Mouse (Mus musculus) layer of hippocampus, adult 2 months (tissue): ENCODE results near the gene Parp14. TPM values are rescaled to one million over a fixed set of nuclear protein-coding genes. Genes with fewer than 3 reads are reported as not detected.

Source experiments
- DNase-seq, 2 experiments: peaks; one replicate each; pipeline ENCODE4 v3.0.0; 2022; ENCODE audit warnings: low spot score in 2 of 2
- H3K27ac ChIP-seq: fragments of 200-600 bp; 2 replicates; pipeline ENCODE4 v1.8.1; 2022
- H3K4me3 ChIP-seq: fragments of 200-600 bp; 2 replicates; pipeline ENCODE4 v1.8.1; 2022; ENCODE audit warnings: mild to moderate bottlenecking
- CTCF ChIP-seq: fragments of 200-600 bp; conservative IDR thresholded peaks from 2 replicates; pipeline ENCODE4 v1.8.1; 2022; ENCODE audit warnings: antibody characterized with exemption, mild to moderate bottlenecking, moderate library complexity
- total RNA-seq, 2 experiments: library from RNA; stranded (reverse); gene quantifications; 2 replicates each; pipeline ENCODE4 v1.2.3; 2021

The Parp14 gene
- total RNA-seq, 2 experiments from 2014 or later: 1.2 to 1.4 TPM

DNA sequence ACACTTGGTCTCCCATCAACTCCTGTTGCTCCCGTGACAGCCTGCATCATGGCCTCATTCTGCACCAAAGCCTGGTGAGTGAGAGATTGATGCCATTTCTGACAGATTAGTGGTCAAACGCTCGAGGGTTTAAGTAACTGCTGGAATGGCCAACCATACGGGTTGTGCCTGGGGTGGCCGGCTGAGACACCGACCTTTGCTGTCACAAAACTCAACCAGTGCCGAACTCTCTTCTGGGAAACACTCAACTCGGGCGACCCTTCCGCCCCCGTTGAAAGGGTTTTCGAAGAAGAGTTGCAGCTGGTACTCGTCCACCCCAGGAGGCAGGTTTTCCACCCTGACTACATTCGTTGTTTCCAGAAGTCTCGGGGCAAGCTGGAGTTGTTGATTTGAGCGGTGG is 11.1 kb downstream of the Parp14 start:
- no peak for TF ChIP-seq CTCF
- Histone ChIP-seq H3K4me3 (no peak overlapping the region), H3K27ac (no peak overlapping the region)
- DNase-seq: no peak

- no peak for TF ChIP-seq CTCF
Measured at GRCm38 (mm10) chr16:35856766-35857165, 14.6 kb downstream of the Parp14 start.

DNA sequence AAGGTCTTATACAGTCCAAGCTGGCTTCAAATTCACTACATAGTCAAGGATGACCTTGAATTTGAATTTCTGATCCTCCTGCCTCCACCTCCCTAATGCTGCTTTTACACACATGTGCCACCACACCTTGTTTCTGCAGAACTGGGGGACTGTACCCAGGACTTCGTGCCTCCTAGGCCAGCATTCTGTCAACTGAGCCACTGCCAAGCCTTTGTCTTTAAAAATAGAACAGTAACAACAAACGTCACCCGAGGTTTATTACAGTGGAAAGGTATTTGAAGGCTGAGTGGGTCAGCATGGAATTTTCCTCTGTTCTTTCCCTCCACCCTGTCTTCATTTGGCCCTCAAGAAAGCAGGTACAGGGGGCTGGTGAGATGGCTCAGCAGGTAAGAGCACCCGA is 15.5 kb downstream of the Parp14 start:
- no peak for TF ChIP-seq CTCF
- H3K27ac ChIP-seq: no peak overlapping the region
- H3K4me3 ChIP-seq: no peak overlapping the region
- DNase-seq: no peak

More at GRCm38 (mm10) chr16:35856766-35857165, 14.6 kb downstream of the Parp14 start:
- Histone ChIP-seq H3K27ac (no peak overlapping the region), H3K4me3 (no peak overlapping the region)
- no peak for DNase-seq

GRCm38 (mm10) chr16:35847138-35847537 is 24.2 kb downstream of the Parp14 start:
- Histone ChIP-seq H3K4me3 (no peak overlapping the region), H3K27ac (no peak overlapping the region)
- no peak for DNase-seq
- no peak for TF ChIP-seq CTCF

- H3K4me3 ChIP-seq: no peak overlapping the region
- H3K27ac ChIP-seq: no peak overlapping the region
- peak; percentile 82 for TF ChIP-seq CTCF
- DNase-seq: peak; percentile 20 to 28
Measured at GRCm38 (mm10) chr16:35839680-35840079, 31.7 kb downstream of the Parp14 start.

DNA sequence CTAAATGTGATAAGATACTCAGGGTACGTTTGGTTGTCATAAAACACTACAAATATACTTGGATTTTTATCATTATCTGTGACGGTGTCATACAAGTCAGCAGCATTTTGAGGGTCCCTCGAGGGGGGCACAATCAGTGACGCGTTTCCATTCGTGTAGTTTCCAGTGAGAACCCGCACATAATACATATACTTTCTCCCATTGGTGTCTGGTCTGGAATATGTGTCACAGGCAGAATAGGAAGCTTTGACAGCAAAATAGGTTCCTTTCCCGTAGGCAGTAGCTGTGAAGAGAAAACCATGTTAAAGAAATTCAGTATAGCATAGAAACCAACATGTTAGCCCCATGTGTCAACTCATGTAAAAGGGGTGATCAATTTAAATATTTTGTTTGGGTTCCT is 36.7 kb downstream of the Parp14 start:
- no peak for TF ChIP-seq CTCF
- DNase-seq: no peak
- H3K4me3 ChIP-seq: no peak overlapping the region
- H3K27ac ChIP-seq: no peak overlapping the region

DNA sequence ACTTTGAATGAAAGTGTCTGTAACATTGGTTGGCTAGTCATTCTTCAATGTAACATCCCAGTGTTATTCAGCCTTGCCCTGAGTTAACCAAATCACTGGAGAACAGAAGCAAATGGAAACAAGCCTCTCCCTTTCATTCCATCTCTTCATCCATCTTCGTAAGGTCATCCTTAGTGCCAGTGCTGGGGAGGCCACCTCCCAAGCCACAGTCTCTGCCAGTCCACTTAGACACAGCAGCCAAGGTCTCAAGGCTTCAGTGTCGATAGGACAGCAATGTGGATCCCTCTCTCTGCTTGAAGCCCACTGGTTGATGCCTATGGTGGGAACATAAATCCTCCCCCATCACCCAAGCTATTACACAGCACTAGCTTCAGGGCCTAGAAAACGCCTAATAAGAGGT is 38.4 kb downstream of the Parp14 start:
- Histone ChIP-seq H3K4me3 (no peak overlapping the region), H3K27ac (no peak overlapping the region)
- no peak for TF ChIP-seq CTCF
- DNase-seq: no peak

DNA sequence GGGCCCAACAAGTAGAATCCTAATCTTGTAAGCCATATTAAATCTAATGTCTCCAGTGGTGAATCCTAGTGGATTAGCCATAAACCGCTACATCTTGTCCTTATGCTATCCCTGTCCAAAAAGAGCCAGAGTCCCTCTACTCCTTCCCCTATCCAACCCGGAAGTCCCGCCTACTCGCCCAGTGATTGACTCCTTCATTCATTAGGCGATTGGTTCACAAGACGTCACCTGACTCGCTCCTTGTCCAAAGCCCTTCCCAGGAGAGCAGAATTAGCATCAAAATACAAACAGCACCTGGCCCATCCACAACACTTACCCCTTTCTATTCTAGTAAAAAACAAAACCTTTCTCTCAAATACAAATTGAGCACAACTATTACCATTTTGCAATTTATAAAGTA is 41.3 kb downstream of the Parp14 start:
- no peak overlapping the region for H3K4me3 ChIP-seq
- H3K27ac ChIP-seq: no peak overlapping the region
- no peak for TF ChIP-seq CTCF
- DNase-seq: peak in 1 of 2 experiments; percentile 21

- TF ChIP-seq CTCF: peak; percentile 97
- H3K27ac ChIP-seq: no peak overlapping the region
- H3K4me3 ChIP-seq: no peak overlapping the region
- peak; percentile 81 to 87 for DNase-seq
Measured at GRCm38 (mm10) chr16:35817255-35818089, 53.9 kb downstream of the Parp14 start.

DNA sequence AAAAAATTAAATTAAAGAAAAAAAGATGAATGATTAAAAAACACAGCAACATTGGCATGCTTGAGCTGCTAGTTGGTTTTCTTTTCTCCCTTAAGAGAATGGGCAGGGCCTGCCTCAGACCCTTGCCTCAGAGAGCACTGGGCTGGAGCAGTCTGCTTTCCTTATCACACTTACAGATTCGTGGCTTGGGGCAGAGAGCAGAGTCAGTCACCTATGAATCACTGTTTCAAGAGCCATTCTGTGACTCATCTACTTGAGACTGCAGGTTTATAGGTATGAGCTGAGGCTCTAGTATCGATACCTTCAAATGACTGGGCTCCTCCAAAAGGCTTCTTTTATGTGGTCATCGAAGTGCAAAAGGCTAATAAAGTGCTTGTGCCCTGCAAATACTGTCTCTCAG is 58.2 kb downstream of the Parp14 start:
- Histone ChIP-seq H3K27ac (no peak overlapping the region), H3K4me3 (no peak overlapping the region)
- TF ChIP-seq CTCF: no peak
- no peak for DNase-seq

DNA sequence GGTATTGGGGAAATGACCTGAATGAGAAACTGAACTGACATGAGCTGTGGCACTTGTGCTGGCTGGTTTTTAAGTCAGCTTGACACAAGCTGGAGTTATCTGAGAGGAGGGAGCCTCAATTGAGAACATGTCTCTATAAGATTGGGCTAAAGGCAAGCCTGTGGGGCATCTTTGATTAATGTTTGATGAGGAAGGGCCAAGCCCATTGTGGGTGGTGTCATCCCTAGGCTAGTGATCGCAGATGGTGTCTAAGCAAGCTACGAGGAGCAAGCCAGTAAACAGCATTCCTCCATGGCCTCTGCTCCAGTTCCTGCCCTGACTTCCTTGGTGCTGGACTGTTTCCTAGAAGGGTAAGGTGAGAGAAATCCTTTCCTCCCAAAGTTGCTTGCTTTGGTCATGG is 62.5 kb downstream of the Parp14 start:
- DNase-seq: no peak
- H3K4me3 ChIP-seq: no peak overlapping the region
- TF ChIP-seq CTCF: no peak
- H3K27ac ChIP-seq: no peak overlapping the region

GRCm38 (mm10) chr16:35807663-35807992 is 63.7 kb downstream of the Parp14 start:
- H3K4me3 ChIP-seq: no peak overlapping the region
- no peak overlapping the region for H3K27ac ChIP-seq
- no peak for DNase-seq
- TF ChIP-seq CTCF: no peak

GRCm38 (mm10) chr16:35806973-35807662 is 64.2 kb downstream of the Parp14 start:
- no peak for TF ChIP-seq CTCF
- DNase-seq: no peak
- Histone ChIP-seq H3K4me3 (no peak overlapping the region), H3K27ac (no peak overlapping the region)

DNA sequence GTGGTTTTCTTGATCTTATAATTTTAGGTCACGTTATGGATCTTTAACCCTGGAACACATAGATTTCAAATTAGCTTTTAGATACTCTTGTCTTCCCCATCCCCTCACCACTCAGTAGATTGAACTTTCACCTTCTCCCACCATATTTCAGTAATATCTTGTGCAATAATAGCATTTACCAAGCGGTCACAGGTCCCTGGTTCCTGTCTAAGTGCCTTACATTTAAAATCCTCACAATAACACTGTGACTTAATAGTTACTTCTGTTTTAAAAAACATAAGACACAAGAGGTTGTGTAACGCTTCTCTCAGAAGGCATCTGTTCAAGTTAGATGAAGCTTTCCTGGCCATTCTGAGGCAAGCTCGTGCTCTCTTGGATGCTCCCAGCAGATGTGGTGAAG is 67.6 kb downstream of the Parp14 start:
- DNase-seq: no peak
- no peak for TF ChIP-seq CTCF
- H3K4me3 ChIP-seq: no peak overlapping the region
- no peak overlapping the region for H3K27ac ChIP-seq
